Comparison of ENCODE assay signal across 16 mouse cellular contexts in genomic region chr2:61674555-61674954, GRCm38 (mm10).
"Had no signal": no experiment of that assay in that cellular context is flagged by ENCODE, and none has a peak within 500 bp of the region (broad histone marks: within the 10 kb centered on the region; RNA-seq: fewer than 3 reads in every experiment).

No protein-coding gene starts in this region.

- H3K4me3 ChIP-seq: neural tube, embryonic 13.5 days; neural tube, embryonic 15.5 days; stomach, embryonic 15.5 days had no signal

- H3K4me2 ChIP-seq: neural tube, embryonic 13.5 days; neural tube, embryonic 15.5 days; stomach, embryonic 15.5 days had no signal

- H3K27me3 ChIP-seq: neural tube, embryonic 13.5 days; neural tube, embryonic 15.5 days; stomach, embryonic 15.5 days had no signal

- H3K9ac ChIP-seq: neural tube, embryonic 13.5 days; neural tube, embryonic 15.5 days; stomach, embryonic 15.5 days had no signal

- H3K9me3 ChIP-seq: neural tube, embryonic 13.5 days; neural tube, embryonic 15.5 days; stomach, embryonic 15.5 days had no signal

- DNase-seq: retina, postnatal 1 day; right cerebral cortex, adult 18-20 months; right cerebral cortex, postnatal 14 days; right cerebral cortex, postnatal 25 days; right cerebral cortex, postnatal 4 days; spleen, adult 18-20 months; thymus, adult 18-20 months; thymus, adult 2 months; thymus, postnatal 14 days; thymus, postnatal 25 days; thymus, postnatal 36 days; thymus, postnatal 4 days had no signal

- H3K36me3 ChIP-seq: neural tube, embryonic 13.5 days; neural tube, embryonic 15.5 days; stomach, embryonic 15.5 days had no signal

- H3K27ac ChIP-seq: neural tube, embryonic 13.5 days; neural tube, embryonic 15.5 days; stomach, embryonic 15.5 days; stomach, postnatal 0 days had no signal

- H3K4me1 ChIP-seq: neural tube, embryonic 13.5 days; neural tube, embryonic 15.5 days; stomach, embryonic 15.5 days had no signal
